Mouse (Mus musculus) left cerebral cortex, adult 11 months (tissue): ENCODE results near the gene Tnfsf11.

ENCODE experiments used
- DNase-seq: peaks from one replicate; pipeline ENCODE4 v3.0.0; 2022; ENCODE audit warnings: low spot score

Tnfsf11 gene

GRCm38 (mm10) chr14:78287906-78288800 lies 19.7 kb downstream of the Tnfsf11 start:
- no peak for DNase-seq

GRCm38 (mm10) chr14:78286011-78286548 lies 21.8 kb downstream of the Tnfsf11 start:
- no peak for DNase-seq

DNA sequence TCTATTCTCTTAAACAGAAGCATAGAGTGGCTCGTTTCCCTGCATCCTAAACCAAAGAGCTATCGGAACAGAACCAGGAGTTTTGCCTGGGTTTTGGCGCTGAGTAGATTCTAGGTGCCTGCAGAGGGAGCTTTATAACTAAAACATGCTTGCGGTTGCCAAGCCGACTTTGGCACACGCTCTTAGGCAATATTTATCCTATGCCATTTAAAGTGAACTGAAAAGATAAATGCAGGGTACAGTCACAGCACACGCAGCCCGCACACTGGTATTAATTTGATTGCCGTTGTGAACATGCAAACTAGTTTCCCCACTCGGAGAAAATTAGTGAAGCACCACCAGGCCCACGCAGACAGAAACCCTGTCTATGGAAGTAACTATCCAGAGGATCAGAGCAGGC lies 25.4 kb downstream of the Tnfsf11 start:
- DNase-seq: peak; percentile 38

DNA sequence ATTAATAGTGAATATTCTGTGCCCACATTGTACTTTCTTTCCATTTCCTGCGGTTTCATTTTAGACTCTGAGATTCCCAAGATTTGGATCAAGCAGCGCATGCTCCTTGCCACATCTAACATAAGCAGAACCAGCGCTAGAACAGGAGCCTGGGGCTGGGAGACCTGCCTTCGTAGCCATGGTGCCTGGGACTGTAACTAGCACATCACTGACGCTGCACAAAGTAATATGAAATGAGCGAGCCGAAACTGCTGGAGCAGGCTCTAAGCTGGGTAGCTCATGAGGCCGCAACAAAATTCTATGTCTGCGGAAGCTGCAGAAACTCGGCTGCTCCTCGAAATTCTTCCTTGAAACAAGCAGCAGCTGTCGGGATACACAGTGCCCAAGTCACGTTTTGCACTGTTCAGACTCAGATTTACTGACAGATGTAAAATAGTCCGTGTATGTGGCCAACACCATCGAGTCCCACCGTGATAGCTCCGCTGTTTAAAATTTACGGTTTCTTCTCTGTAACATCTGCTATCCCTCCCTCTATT lies 31.4 kb downstream of the Tnfsf11 start:
- DNase-seq: peak; percentile 34

GRCm38 (mm10) chr14:78274851-78275250 lies 33.0 kb downstream of the Tnfsf11 start:
- no peak for DNase-seq

DNA sequence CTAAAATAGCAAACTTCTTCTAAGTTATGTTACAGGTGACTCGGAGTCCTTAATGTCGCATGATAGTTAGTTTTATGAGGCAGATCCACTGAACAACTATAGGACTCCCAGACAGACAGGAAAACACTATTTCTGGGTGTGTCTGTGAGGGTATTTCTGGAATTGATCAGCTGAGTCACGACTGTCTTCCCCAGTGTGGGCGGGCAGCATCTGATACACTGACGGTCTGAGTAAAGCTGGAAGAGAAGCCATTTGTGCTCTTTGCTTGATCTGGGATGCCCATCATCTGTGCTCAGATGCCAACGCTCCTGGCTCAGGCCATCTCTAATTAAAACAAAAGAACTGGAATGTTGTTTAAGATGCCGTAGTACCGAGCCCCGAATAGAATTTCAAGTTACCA lies 33.7 kb downstream of the Tnfsf11 start:
- DNase-seq: peak; percentile 53

GRCm38 (mm10) chr14:78273571-78273970 lies 34.3 kb downstream of the Tnfsf11 start:
- DNase-seq: peak; percentile 37

DNA sequence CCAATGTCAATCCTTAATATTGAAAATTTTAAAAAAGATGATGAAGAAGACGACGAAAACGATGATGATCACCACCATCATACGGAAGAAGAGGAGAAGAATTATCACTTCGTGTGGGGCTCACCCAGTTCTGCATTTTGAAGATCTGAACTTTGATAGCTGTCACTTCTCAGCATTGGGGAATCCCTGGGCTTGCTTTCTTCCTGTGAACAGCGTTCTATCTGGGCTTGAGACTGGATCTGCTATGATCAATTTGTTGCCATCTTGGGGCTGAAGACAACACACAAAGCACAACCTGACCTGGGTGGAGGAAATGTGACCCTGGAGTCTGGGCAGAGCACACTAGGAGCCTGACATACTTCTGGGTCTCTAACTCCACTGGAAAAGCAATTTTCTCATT lies 43.0 kb downstream of the Tnfsf11 start:
- no peak for DNase-seq

GRCm38 (mm10) chr14:78262596-78262995 lies 45.2 kb downstream of the Tnfsf11 start:
- no peak for DNase-seq

GRCm38 (mm10) chr14:78261246-78261645 lies 46.6 kb downstream of the Tnfsf11 start:
- DNase-seq: no peak

GRCm38 (mm10) chr14:78254017-78254416 lies 53.8 kb downstream of the Tnfsf11 start:
- no peak for DNase-seq

GRCm38 (mm10) chr14:78246601-78247000 lies 61.2 kb downstream of the Tnfsf11 start:
- no peak for DNase-seq

DNA sequence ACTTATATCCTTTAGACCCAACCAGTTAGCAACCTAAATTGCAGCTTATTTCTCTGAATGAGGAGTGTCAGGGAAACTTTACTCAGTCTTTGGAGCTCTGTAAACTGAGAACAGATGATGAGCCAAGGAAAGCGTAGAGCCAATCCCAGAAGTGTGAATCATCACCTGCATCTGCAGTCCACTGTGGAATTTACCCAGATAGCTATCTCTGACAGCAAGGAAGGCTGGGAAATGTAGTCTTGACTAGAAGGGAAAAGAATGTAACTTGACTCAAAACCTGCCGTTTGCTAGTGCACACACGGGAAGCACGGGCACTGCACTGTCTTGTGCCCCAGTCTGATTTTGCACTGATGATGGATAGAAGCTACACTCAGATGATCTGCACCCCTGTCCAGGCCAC lies 63.0 kb downstream of the Tnfsf11 start:
- DNase-seq: peak; percentile 11

DNA sequence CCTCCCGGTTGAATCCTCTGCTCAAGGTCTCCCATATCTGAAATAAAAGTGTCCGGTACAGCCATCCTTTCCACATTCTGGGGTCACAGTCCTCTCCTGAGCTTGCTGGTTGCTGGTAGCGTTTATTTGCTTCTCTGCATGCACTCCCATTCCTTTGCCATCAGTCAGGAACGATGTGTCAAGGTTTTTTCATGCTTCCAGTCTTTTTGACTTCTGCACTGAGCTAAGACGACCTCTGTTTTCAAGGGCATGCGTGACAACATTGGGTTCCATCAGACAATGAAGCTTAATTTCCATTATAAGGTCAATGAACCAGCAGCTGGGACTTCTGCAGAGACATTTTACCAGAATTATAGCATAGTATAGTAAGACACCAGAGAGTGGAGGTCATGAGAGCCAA lies 68.5 kb downstream of the Tnfsf11 start:
- DNase-seq: no peak

GRCm38 (mm10) chr14:78237238-78237637 lies 70.6 kb downstream of the Tnfsf11 start:
- no peak for DNase-seq

DNA sequence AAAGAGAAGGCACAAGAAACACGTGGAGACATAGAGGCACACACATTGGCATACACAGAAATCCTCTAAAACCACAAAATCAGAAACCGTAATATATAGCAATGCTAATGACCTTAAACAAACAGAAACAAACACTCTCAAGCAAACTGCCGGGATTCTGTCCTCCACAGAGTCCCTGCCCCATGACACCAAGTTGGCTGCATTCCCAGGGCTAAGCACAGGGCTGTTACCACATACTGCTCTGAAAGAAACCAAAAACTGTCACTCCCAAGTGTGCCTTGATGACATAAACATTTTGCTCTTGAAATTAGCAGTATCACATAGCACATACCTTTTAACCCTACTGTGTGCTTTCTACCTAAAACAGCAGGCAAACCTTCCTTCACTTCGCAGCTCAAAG lies 71.7 kb downstream of the Tnfsf11 start:
- no peak for DNase-seq

- no peak for DNase-seq
These were observed 72.5 kb downstream of the Tnfsf11 start for GRCm38 (mm10) chr14:78235296-78235695.

DNA sequence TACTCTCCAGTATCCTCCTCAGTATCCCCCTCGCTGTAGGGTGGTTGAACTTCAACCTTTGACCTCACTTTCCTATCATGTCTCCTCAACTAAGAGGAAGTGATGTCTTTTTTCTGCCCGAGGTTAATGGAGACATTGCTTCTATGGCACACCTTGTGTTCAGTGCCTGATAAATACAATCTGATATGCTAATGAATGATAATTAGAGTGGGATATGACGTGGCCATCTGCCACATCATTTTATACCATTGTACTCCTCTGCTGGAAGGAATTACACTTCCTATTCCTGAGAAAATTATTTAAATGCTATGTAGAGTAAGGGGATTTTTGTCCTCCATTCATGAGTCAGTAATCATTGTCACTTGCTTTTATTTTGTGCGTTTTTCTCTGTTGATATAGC lies 78.8 kb downstream of the Tnfsf11 start:
- no peak for DNase-seq
